Mouse (Mus musculus): ENCODE measurements around the gene Atp6v1g2.

The Atp6v1g2 gene

DNA sequence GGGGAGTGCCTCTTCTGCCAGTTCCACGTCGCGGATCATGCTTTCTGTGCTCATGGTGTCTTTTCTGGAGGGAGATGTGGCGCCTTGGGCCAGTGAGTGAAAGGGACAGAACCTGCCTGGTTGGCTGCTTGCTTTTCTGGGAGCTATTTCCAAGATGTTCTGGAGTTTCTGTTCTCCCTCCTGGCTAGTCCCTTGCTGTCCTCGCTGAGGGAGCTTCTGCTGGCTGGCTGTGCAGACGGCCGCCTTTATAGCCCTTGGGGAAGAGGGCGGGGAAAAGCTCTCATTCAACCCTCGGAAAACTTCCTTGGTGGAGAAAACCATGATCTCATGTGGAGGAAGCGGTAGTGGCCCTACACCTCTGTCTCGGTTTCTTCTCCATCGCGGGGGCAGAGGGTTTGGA lies 31.7 kb upstream of the Atp6v1g2 start, which contains the start of gene Tnf:
Gene Tnf, minus strand, starts transcription at position 221 of the 400 bp plus-strand sequence.
- in situ Hi-C loops (cut with MboI, MseI): no loop called here

DNA sequence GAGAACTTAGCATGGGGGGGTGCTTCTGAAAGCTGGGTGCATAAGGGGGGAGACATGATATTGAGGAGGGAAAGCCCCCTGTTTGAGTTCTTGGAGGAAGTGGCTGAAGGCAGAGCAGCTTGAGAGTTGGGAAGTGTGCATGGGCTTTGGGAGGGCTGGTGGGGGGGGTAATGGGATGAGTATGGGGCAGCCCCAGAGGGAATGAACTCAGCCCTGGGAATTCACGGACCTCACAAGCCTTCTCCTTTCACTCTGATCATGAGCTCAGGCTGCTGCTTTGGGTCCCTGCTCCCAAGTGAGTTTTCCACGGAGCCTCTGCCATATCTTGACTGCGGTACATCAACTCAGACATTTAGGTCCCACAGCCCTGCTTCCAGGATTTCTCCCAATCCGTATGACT lies 31.0 kb upstream of the Atp6v1g2 start:
- in situ Hi-C loops (cut with MboI, MseI): no loop called here

DNA sequence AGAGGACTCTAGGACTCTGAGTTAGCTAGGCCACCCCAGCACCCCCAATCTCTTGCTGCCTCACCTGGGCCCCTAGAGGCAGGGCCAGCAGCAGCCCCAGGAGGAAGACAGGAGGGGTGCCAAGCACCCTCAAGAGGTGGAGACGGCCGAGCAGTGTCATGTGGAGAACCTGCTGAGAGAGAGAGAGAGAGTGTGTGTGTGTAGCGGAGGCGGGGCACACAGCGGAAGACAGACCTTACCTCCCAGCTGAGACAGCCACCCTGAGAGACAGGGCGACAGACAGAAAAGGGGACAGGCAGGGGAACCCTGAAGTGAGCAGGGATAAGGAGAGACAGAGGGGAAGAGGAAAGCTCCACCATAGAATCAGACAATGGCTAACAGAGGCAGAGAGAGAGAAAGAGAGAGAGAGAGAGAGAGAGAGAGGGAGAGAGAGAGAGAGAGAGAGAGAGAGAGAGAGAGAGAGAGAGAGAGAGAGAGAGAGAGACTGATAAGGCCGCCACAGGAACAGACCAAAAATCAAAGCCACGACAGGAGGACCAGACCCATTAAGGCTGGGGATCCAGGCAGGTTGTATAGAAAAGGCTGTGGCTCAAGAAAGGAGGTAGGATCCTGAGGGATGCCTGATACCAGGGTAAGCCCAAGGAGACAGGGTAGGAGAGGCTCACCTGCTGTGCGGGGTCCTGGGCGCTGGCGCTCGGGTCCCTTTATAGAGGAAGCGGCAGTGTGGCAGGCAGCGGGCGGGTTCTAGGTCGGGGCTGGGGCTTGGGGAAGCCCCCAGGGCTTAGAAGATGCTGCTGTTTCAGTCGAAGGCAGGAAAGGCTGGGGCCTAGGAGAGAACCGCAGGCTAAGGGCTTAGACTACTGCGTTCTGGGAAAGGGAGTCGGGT lies 28.7 kb upstream of the Atp6v1g2 start, which contains the start of gene Lta:
Gene Lta, minus strand, starts transcription at position 858 of the 886 bp plus-strand sequence.
- in situ Hi-C loops (cut with MboI, MseI): no loop called here

DNA sequence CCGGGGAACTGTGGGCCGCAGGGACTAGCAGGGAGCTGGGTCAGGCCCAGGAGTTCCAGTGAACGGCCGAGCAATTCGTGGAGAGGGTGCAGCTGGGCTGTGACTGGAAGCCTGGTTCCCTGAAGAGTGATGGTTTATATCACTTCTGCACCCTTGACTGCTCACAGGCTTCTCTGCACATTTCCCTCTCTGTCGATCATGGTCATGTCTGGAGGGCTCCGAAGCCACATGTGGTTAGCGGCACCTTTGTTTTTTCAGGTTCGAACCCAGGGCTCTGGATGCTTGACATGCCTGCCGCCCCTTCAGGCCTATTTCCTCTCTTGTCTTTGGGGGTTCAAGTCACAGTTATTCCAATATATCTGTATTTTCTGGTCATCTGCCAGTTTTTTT lies 28.1 kb upstream of the Atp6v1g2 start:
- in situ Hi-C loops (cut with MboI, MseI): no loop called here

DNA sequence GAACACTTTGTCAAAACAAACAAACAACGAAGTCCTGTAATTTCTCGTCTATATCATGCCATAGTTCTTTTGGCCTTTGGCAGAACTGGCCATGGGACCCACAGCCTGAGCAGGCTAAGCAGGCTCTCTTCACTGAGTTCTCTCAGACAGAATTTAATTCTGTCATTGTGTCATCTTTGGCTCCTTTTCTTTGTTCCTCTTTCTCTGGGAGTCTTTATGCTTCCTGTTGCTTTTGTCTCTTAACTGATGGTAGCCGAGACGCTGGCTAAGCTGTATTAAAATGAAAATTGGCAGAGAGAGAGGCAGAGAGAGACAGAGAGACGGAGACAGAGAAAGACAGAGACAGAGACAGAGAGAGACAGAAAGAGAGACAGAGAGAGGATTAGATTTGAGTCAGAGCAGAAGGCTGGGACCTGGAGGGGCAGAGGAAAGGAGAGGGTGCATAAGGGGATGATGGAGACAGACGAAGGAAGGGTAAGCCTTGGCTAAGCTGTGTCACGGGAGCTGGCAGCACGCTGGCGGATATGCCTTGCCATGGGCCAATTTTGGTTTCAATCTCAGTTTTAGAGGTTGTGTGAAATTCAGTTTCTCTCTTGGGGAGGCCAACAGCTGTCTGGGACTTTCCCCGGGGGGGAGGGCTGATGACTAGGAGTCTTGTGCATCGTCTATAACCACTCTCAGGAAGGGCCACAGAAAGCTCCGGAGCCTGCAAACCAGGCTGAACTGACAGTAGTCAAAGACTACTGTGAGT lies 23.5 kb upstream of the Atp6v1g2 start:
- in situ Hi-C loops (cut with MboI, MseI): no loop called here

DNA sequence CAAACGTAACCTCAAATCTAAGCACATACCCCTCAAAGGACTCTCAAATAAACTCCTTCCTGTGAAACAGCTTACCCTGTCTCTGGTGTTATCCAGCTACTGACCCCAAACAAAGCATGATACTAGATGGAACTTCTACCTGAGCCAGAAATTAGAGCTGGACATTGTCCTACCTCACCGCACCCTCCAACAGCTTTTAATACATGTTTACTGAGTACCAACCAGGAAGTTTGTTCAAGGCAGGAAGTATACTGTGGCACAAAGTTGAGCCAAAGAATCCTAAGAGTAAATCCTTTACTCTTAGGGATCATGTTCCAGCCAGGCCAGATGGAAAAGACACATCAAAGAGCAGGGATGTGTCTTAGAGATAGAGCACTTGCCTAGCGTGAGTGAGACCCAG lies 22.9 kb upstream of the Atp6v1g2 start:
- in situ Hi-C loops (cut with MboI, MseI): no loop called here

DNA sequence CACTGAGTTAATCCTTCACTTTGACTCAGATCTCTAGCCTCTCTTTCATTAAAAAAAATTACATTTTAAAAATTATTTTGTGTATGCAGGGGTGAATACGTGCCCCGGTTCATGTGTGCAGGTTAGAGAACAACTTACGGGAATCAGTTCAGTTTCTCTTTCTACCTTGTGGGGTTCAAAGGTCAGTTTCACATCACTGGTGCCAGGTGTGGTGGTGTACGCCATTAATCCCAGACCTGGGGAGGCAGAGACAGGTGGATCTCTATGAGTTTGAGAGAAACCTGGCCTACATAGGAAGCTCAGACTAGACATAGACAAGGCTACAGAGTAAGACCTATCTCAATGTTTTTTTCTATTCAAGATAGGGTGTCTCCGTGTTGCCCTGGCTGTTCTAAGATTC lies 20.4 kb upstream of the Atp6v1g2 start:
- in situ Hi-C loops (cut with MboI, MseI): no loop called here

DNA sequence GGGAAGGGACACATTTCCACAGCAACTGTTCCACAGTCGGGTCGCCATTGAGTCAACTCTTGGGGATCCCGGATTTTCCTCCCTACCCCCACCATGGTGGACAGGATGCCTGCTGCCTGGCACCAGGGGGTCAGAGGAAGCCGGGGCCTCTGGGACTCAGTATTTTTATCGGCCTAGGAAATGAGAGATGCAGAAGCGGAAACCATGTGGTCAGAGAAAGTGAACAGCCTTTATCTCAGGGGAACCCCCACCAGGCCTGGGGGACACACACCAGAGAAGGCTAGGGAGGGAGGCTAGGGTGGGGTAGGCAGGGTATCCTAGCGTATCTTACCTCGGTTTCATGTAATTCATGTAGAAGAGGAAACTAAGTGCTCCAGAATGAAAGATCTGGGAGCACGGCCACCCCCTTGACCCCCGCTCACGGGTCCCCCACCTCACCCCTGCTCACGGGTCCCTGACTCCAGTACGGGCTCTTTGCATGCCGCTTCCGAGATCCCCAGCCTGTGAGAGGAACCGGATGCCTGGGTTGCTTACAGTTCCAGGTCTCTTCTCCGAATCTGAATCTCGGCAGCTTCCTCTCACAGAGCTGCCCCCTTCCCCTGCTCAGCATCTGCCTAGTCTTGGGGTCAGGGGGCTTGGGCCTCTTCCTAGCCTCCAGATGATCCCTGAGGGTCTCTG lies 14.8 kb upstream of the Atp6v1g2 start:
- in situ Hi-C loops (cut with MboI, MseI): no loop called here

DNA sequence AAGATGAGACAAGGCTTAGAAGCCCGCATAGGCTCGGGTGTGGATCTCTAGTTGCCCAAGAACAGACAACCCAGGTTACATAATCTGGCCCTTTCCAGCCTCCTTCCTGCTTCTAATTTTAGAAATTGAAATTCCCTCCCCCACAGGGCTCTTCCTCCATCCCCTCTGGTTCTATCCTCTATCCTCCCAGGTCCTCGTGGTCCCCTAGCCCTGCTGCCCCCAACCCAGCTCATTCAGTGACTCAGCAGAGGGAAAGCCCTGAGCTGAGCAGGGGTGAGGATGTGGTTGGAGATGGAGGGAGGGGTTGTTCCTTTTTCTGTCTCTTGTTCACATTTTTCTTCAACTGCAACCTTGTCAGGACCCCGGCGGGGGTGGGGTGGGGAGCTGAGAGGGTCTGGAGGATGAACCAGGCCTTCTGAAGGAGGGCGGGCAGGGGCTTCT lies 13.8 kb upstream of the Atp6v1g2 start:
- in situ Hi-C loops (cut with MboI, MseI): no loop called here

DNA sequence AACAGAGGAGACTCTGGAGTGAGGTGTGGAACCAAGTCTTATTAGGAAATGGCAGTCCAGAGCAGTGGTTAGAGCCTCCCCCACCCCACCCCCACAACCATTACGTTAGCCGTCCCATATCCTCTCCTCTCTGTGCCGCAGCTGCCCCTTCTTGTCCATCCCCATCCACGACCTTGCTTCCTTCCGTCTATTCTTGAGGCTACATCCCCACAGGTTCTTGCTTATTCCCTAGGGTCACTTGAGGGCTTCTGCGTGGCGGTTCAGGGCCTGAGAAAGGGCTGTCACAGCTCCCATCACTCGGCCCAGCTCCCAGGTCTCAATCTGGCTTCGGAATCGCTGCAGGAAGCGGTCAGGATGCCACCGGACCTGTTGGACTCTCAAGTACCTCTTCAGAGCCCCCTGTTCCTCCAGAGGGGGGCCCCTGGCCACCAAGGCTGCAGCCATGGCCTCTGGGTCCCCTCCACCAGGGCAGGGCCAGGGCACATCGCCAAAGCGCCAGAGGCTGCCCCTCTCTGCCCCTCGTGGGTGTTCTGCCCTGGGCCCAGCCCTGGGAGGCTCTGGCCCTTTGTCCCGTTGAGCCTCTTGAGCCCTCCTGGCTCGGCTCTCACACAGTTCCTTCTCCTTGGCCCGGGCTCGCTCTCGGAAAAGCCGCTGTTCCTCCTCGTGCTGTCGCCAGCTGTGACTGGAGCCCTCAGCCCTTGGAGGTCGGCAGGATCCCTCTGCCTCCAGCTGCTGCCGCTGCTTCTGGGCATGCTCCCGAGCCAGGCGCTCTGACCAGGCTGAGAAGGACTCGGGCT lies 13.1 kb upstream of the Atp6v1g2 start, which contains the start of gene Gm16181:
Gene Gm16181, plus strand, starts transcription at position 679 of the 797 bp plus-strand sequence.
- in situ Hi-C loops (cut with MboI, MseI): no loop called here

DNA sequence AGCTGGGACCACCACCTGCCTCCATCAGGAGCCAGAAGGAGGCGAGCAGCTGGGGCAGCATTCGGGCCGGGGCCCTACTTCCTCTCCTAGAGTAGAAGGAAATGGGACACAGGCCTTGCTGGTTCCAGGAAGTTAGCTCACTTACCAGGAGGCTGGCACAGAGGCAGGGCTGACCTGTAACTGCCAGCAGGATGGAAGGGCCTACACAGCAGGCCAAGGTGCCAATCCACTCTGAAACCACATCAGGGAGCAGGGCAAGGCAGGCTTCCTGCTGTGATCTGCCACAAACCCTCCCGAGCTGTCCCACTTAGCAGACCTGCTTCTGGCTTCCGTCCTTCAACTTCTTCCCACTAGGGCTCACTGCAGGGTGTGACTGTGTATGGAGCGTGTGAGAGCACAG lies 11.2 kb upstream of the Atp6v1g2 start:
- in situ Hi-C loops (cut with MboI, MseI): no loop called here

DNA sequence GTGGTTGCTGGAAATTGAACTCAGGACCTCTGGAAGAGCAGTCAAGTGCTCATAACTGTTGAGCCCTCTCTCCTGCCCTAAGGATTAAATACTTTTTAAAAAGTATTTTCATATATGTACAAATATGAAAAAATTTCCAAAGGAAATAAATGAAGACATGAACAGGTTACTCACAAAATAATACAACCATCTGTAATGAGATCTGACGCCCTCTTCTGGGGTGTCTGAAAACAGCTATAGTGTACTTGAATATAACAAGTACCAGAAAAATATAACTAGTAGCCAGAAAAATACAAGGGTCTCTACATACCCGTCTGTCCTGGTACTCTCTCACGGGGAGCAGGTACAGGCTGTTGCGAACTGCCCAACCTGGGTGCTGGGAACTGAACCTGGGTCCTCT lies 8.8 kb upstream of the Atp6v1g2 start:
- in situ Hi-C loops (cut with MboI, MseI): no loop called here

DNA sequence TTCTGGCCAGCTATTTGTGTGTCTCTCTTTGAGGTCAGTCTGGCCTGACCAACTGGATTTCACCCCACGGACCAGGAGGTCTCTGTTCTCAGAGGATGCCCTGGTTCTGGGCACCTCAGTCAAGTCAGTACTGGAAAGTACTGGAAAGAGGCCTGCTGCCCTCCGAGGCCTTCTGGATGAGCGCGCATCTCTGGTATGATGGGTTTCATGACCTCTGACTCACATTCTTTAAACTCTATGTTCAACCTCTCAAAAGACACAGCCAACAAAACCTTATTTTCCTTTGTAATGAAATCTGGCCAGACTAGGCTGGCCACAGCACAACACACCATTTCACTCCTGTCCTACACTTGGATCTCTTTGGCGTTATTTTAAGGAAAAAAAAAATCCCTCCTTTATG lies 8.0 kb upstream of the Atp6v1g2 start:
- in situ Hi-C loops (cut with MboI, MseI): no loop called here

DNA sequence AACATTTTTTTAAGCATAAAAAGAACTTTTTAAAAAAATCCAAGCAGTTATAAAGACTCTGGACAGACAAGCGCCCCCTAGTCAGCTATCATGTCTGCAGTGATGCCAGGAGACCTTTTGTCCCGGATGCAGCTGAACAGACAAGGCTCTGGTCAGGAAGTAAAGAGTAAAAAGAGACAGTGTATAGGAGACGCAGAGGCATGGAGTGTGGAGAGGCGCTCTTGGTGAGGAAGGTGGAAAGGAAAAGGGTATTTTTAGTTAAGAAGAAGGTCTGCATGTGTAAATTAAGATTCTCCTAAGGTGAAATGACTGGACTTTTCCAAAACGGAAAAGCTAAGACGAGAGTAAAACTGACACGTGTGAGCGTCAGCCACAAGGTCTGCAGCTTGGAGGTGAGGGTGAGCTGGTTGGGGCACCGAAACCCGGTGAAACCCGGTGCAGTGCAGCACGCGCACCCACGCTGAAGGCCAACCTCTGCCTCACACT lies 6.9 kb upstream of the Atp6v1g2 start:
- in situ Hi-C loops (cut with MboI, MseI): no loop called here

DNA sequence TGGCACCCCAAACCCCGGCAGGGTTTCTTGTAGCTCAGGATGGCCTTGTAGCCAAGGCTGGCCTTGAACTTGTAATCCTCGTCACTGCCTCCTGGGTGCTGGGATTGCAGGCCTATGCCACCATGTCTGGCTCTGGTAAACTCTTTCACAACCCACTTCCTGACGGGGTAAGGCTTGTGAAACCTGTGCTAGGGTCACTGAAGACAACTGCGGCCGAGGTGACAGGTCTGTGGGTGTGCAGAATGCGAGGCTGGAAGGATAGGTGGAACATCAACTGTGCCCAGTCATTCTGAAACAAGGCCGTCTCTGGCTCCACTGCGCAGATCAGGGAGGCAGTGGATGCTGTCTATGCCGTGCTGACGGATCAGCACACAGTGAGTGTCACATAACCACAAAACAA lies 2.4 kb upstream of the Atp6v1g2 start:
- in situ Hi-C loops (cut with MboI, MseI): loop anchor here (5.0 to 10.0 kb wide), 2 partner anchors 64 to 186 kb away; partner anchors contain the start of genes Clic1 and Msh5

DNA sequence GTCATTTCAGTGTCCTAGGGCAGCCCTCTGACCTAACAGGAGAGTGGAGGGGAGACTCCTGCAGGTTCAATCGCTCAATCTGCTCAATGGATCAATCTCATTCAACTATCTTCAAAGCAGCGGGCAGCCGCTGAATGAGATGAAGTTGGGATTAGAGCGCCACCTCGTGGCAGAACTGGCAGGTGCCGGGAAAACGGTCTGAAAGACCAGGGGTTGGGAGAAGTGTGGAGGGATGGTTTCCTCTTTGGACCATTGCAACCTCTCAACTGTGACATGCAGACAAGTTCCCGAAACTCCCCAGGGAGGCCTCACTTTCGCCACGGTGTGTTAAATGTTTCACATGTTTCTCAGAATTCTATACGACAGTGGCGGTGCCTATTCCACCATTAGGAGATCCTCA lies 1.4 kb upstream of the Atp6v1g2 start:
- in situ Hi-C loops (cut with MboI, MseI): loop anchor here (5.0 to 10.0 kb wide), 2 partner anchors 65 to 187 kb away; partner anchors contain the start of genes Clic1 and Msh5

DNA sequence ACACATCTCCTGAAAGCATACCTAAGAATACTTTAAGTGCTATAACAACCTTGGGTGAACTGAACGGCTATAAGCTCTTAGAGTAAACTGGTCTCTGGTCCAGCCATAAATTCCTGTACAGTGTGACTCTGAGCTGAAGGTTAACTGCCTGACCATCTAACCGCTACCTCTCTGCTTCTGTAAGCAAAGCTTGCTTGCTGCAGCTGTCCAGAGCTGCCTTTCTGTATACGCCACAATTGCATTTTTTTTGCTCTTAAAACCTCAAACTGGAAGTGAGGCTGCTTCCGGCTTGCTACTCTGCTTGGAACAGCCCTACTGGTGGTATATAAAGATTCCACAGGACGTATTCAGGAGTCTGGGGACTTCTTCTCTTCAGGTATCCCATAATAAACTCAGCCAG lies 801 bp upstream of the Atp6v1g2 start:
- in situ Hi-C loops (cut with MboI, MseI): loop anchor here (5.0 to 10.0 kb wide), 2 partner anchors 65 to 188 kb away; partner anchors contain the start of genes Clic1 and Msh5

DNA sequence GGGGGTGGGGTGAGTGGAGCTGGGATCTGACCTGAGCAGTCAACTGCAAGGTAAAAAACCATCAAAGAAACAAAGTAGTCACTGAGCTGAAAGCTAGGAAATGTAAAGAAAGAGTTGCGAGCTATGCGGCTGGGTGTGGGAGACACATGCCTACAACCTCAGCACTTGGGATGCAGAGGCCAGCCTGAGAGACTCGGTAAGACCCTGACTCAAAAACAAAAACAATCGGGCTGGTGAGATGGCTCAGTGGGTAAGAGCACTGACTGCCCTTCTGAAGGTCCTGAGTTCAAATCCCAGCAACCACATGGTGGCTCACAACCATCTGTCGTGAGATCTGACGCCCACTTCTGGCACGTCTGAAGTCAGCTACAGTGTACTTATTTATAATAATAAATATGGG lies 630 bp downstream of the Atp6v1g2 start:
- in situ Hi-C loops (cut with MboI, MseI): loop anchor here (5.0 to 10.0 kb wide), 2 partner anchors 67 to 189 kb away; partner anchors contain the start of genes Clic1 and Msh5

DNA sequence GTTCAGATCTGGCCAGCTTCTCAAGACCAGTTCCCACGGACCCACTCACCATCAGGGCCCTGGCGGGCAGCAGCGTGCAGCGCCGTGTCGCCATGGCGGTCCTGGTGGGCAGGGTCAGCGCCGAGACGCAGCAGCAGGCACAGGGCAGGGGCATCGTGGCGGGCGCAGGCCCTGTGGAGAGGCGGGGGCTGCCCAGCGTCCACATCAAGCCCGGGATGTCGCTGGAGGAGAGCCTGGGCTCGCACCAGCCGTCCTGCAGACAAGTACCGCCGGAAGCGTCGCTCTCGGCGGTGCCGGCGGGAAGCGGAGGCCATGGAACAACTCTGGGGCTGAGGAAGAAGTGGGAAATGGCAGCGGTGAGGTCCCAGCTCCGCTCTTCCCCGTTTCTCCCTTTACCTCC lies 1.4 kb downstream of the Atp6v1g2 start:
- in situ Hi-C loops (cut with MboI, MseI): loop anchor here (5.0 to 10.0 kb wide), 2 partner anchors 68 to 190 kb away; partner anchors contain the start of genes Clic1 and Msh5

DNA sequence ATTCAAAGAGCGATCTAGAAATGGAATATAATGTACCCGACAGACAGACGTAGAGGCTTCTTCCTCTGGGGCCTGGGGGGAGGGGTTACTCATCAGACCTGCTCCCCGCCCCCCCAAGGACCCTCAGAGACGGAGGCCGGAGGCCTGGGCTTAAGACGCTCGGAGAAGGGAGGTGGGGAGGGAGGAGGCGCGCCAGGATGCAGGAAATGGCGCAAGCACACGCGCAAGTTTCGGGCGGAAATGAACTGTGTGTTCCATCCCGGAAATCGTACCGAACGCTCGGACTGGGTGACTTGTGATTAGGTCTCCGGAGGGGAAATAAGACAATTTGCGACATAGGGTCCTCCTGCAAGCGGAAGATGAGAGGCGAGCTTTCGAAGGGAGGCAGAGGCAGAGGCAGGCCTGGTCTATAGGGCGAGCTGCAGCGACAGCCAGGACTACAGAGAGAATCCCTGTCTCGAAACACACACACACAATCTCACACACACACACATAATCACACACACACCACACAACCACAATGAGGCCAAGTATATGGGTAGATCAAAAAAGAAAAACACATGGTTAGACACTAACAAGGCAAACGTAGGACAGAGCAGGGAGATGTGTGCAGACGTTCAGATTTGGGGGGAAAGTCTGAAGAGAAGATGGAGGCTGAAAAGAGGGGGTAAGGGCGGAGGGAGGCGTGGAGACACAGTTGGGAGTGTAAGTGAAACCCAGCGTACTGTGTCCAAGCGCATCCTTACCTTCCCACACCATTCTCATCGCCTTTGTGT lies 2.3 kb downstream of the Atp6v1g2 start, which contains the start of gene Nfkbil1:
Gene Nfkbil1, minus strand, starts transcription at position 179 of the 776 bp plus-strand sequence.
- in situ Hi-C loops (cut with MboI, MseI): loop anchor here (10.0 kb wide), 1 partner anchor 191 kb away; the partner anchor contains the start of genes Clic1 and Msh5
